Mouse (Mus musculus) kidney, adult 9 months (tissue): Measurements from ENCODE around the gene Rasgrp2.

Experiments used
- DNase-seq: peaks from one replicate; pipeline ENCODE4 v3.0.0; 2022

Rasgrp2 gene

DNA sequence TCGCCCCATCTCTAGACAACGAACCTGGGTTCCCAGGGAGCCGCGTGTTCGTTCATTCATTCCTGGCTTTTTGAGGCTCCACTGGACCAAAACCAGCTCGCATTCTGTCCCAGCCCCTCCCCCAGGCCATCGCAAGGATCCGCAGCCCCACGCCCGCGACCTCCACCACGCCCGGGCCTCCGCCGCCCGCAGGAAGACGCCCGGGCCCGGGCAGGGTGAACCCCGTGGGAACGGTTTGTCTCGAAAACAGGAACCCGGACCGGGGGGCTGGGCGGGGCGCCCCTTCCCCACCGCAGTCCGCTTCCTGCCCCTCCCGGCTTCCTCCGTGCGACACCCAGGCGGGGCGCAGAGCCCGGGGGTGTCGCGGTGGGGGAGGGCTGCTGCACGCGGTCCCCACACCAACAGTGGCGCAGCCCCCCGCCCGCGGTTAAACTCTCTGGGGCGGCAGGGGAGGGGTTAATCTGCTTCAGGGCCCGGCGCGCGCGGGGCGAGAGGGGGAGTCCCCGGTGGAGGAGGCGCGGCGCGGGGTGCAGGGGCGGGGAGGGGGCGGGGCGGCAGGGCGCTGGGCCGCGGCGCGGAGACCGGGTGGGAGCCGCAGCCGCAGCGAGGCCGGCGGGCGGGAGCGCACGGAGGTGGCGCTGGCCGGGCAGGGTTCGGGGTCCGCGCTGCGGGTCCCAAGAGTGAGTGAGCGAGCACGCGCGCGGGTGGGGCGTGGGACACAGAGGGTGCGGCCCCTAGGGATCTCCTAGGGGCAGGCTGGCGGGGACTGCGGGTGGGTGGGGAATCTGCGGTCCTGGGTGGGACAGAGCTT, at the start of gene Rasgrp2:
Gene Rasgrp2, plus strand, starts transcription at position 56 of the 811 bp plus-strand sequence.
- peak; percentile 52 for DNase-seq

DNA sequence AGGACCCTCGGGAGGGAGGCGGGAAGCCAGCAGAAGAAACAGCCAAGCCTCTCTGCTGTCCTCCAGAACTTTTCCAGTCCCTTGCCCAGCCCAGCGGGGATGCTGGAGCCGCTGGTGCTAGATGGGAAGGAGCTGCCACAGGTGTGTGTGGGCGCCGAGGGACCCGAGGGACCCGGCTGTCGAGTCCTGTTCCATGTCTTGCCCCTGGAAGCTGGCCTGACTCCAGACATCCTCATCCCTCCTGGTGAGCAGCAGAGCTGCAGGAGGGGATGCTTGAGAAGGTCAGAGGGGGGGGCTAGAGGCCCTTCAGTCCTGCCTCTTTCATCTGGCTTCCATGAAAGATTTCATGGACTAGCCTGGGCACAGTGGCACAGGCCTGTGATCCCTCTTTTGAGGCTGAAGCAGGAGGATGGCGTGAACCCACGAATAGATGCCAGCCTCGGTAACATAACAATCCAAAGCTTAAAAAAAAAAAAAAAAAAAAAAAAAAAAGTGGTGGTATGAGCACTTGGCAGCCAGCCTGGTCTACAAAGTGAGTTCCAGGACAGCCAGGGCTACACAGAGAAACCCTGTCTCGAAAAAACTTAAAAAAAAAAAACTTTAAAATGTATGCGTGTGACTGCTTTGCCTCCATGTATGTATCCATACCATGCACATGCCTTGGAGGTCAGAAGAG, 47.6 kb upstream of the Rasgrp2 start:
- DNase-seq = no peak

DNA sequence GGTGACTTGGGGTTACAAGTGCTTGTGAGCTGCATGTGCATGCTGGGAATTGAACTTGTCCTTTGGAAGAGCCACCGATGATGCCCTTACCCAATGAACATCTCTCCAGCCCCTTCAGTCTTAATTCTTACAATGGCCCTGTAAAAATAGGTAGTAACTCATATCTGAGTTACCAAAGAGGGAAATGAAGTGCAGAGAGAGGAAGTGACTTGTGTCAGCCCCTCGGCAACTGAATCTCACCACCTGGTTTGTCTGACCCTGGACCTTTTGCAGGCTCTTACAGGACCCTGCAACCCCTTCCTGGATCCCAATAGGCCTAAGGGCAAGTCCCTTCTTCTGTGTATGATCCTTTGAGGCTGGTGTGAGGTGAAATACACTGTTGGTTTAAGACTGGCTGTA, 47.0 kb upstream of the Rasgrp2 start:
- no peak for DNase-seq

DNA sequence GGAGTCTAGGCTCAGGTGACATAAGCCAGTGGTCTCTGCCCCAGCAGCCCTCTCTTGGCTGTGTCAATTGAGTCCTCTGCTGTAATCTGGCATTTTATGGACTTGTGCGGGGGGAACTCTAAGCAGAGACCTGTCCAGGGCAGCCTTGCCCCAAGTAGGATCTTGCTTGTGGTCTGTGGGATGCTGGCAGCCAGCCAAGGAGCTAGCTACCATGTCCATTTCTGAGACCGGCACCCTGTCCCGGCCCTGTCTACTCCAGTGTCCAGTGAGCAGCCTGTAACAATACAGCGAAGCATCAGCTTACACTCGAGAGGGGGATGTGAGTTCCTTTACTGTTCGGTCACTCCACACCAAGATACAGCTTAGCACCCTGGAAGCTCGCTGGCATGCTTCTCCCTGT, 45.1 kb upstream of the Rasgrp2 start:
- DNase-seq = no peak

DNA sequence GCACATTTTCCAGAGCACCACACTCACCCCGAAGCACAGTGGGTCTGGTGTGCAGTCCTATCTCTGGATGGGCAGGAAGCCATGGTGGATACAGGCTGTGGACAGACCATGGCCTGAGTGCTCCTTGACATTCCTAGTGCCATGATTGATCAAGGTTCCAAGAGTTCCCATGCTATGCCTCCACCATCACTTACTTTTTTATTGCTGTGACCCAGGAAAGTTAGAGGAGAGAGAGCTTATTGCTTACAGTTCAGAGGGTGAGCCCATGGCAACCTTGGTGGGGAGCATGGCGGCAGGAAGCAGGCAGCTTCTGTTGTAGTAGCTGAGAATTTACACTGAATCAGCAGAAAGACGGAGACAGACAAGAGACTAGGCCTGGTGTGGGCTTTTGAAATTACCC, 37.8 kb upstream of the Rasgrp2 start:
- no peak for DNase-seq

DNA sequence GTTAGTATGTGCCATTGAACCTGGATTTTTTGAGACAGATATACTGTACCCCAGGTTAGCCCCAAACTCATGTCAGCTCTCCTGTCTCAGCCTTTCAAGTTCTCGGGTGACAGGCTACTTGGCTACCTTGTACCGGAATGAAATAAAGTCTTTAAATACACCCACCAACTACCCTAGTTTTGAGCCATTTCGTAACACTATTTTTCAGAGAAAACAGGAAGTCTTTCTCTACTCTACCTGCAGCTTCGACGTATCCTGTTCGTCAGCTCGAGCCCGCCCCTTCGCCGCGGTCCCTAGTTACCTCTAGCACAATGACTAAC, 36.1 kb upstream of the Rasgrp2 start:
- DNase-seq = no peak

DNA sequence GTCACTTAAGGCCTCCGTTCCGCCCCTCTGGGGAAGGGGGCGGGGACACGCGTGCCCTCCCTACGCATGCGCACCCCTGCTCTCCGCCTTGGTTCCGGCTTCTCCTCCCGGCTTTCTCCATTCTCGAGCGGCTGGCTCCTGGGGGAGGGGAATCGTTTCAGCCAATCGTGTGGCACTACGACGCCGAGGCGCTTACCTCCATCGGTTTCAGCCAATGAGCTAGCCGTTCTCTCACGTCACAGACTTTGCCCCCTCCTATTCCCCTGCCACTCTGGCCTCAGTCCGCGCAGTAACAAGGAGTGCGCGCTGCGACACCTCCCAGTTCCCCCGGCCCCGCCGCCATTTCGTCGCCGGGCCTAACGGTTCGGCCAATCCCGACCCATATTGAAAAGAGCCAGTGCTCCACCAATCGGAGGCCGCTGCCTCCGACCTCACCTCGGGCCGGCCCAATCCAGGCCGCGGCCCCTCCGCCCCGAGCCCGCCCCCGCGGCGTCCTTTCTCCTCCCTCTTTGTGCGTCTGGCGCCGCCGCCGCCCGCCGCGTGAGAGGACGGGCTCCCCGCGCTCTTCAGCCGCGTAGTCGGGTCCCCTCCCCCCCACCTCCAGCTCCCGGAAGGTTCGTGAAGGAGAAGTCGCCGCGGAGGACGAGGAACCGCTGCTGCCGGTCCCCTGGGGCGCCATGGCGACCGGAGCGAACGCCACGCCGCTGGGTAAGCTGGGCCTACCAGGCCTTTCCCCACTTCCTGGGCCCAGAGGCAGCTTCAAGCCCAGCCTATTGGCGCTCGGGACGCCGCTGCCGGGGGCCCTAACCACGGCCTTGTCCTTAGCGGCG, 35.5 kb upstream of the Rasgrp2 start, which contains the start of gene Sf1:
Gene Sf1, plus strand, starts transcription at position 280 of the 830 bp plus-strand sequence.
- DNase-seq = peak; percentile 100

DNA sequence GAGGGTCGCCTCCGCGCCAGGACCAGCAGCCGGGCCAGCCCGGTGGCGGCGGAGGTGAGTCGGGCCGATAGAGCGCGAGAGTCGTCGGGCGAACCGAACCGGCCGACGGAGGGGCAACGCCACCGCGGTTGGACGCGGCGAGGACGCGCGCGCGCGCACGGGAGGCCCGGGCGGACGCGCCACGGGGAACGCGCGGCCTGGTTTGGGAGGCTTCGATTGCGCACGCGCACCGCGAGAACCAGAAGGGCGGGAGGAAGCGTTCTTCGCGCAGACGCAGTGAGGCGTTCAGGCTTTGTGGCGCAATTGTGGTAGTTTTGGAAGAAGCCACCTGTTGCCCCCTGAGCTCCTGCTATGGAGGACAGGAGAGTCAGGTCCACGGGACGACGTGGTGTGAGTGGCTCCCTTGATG, 34.8 kb upstream of the Rasgrp2 start:
- peak; percentile 92 for DNase-seq

DNA sequence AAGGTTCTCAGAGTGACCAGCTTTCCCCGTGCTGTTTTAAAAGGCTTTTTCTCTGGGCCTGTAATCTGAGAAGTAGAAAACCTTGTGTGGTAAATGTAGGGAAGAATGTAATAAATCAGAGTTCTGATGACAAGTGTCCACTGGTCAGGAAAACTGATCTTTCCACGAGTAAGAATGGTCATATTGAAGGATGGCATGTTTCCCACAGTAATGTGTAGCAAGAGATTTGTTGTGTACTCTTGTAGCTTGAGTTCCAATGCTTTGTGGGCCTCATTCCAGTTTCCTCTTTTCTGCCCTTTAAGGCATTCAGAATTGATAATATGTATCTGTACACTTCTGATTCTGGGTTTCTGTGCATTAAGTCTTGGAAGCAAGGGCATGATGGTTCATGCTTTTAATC, 34.3 kb upstream of the Rasgrp2 start:
- DNase-seq = no peak

DNA sequence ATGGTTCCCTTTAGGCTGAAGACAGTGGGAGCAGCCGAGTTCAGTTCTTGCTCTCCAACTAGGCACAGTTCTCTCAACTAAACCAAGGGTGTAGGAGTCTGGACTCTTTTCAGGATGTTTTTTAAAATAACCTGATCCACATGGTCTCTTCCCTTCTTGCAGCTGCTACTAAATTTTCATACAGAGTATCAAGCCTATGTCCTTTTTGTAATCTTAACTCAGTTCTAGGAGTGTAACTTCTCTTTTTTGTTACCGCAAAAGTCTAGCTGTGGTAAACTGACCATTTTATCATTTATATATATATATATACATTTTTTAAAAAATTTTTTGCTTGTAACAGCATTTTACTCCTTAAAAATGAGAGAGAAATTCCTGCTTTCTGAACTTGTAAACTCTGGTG, 29.0 kb upstream of the Rasgrp2 start:
- no peak for DNase-seq

DNA sequence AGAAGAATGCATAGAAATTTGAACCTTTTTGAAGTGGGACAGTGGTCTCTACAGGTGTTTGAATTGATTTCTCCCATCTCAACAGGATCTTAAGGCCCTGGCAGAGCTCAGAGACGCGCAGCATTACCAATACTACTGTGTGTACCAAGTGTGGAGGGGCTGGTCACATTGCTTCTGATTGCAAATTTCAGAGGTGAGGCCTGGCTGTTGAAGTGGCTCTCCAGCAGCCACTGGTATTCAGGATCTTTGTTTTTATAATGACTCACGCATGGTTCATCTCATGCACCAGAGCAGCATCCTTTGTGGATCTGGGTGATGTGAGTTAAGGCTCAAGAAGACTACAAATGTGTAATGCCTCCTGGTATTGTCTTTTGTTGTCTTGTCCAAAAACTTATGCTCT, 26.7 kb upstream of the Rasgrp2 start:
- no peak for DNase-seq

DNA sequence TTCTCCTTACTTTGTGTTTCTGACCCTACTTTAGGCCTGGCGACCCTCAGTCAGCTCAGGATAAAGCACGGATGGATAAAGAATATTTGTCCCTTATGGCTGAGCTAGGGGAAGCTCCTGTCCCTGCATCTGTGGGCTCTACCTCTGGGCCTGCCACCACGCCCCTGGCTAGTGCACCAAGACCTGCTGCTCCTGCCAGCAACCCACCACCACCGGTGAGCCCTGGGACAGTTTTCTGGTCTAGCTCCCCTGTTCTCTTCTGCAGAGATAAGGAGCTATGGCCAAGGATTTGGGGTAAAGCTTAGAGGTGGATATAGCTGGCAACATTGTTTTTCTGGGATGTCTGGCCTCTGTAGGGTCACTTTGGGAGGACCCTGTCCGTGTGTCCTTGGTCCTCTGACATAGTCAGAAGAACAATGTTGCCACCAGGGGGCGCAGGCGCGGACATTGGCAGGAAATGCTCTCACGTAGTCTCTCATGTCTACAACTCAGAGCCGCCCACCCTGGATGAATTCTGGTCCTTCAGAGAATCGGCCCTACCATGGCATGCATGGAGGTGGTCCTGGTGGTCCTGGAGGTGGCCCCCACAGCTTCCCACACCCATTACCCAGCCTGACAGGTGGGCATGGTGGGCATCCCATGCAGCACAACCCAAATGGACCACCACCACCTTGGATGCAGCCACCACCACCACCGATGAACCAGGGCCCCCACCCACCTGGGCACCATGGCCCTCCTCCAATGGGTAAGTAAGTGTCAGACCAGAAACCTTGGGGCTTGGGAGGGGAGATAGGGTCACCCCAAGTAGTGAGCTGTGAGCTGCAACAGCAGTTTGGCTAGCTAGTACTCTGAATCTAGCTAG, 25.4 kb upstream of the Rasgrp2 start:
- DNase-seq = peak; percentile 77

DNA sequence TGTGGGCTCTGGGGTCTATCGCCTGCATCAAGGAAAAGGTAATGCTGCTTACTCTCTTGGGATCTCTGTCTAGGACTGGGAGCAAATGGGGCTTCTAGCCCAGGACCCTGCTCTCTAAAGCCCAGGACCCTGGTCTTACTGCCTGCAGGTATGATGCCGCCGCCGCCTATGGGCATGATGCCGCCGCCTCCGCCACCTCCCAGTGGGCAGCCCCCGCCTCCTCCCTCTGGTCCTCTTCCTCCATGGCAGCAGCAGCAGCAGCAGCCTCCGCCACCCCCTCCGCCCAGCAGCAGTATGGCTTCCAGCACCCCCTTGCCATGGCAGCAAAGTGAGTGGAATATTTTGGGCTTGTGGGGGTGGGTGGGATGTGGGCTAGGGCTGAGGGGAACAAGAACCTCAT, 24.6 kb upstream of the Rasgrp2 start:
- no peak for DNase-seq

DNA sequence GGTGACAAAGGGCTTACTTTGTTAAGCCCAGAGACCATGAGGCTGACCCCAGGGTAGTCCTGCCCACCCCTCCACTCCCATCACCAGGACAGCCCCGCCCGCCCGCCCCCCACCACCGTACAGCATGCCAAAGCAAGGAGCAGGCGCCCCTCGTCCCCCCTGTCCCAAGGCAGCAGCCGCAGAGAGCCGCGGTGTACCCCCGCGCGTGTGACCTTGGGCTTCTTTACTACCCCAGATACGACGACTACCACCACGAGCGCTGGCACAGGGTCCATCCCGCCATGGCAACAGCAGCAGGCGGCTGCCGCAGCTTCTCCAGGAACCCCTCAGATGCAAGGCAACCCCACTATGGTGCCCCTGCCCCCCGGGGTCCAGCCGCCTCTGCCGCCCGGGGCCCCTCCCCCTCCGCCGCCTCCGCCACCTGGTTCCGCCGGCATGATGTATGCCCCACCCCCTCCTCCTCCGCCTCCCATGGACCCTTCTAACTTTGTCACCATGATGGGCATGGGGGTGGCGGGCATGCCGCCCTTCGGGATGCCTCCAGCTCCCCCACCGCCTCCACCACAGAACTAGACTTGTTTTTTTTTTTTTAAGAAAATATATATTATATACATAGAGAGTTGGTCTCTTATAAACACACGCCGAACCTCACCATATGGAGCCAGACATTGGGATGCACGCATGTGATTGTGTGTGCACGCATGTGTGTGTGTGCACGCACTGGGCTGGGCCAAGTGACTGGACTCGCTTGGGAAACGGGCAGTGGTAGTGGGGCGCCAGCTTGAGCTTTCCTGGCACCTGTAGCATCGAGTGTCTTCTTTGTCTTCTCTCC, 23.5 kb upstream of the Rasgrp2 start:
- no peak for DNase-seq

DNA sequence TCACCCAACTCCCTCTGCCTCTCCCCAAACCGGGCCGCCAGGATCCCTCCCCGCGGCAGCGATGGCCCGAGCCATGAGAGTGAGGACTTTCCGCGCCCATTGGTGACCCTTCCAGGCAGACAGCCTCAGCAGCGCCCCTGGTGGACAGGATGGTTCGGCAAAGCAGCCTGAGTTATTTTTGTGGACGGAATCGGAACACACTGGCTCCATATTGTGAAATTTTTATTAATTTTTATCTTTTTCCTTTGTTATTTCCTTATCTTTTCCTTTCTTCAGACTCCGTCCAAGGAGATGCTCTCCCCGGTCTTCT, 22.9 kb upstream of the Rasgrp2 start:
- peak; percentile 51 for DNase-seq

DNA sequence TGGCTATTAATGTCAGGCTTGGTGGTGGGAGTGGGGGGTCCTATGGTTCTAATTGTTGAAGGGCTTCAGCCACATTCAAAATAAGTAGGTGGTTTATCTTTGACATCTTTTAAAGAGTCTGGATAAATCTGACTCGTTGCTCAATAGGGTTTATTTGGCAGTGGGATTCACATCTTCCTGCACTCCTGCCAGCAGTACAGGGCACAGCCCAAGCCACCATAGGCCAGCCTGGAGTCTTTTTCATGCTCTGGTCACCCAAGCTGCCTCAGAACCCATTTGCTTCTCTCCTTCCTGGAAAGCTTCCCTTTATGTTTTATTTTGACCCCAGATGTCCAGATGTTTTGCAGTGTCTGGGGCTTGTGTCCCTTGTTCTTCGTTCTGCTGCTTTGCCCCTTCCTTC, 22.5 kb upstream of the Rasgrp2 start:
- DNase-seq = no peak

DNA sequence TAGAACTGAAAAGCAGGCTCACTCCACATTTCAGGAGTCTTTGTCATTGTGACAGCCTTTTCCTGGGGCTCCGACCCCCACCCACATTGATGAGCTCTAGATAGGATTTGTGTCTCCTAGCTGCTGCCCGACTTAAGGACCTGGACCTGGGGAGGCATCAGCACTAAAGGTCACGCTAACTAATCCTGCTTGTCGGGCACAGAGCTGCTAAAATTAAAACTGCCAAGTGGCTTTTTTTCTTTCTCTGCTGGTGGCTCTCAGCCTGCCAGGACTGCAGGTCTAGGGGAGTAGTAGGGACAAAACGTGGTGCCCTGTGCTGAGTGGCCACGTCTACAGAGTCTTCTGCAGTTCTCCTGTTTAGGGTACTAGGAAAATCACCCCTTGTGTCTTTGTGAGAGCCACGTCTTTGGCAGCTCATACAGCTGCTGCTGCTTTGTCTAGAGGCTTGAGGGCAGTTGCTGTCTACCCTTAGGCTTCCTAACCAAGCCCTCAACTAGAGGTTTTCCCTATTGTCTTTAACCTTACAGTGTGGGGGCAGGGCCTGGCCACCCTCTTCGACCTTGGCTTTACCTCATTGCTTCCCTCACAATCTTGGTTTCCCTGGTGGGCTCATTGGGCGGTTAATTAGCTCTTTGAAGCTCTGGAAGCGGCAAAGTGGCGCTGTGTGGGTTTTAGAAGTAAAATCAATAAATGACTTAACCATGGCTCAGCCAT, 21.7 kb upstream of the Rasgrp2 start:
- DNase-seq = no peak

DNA sequence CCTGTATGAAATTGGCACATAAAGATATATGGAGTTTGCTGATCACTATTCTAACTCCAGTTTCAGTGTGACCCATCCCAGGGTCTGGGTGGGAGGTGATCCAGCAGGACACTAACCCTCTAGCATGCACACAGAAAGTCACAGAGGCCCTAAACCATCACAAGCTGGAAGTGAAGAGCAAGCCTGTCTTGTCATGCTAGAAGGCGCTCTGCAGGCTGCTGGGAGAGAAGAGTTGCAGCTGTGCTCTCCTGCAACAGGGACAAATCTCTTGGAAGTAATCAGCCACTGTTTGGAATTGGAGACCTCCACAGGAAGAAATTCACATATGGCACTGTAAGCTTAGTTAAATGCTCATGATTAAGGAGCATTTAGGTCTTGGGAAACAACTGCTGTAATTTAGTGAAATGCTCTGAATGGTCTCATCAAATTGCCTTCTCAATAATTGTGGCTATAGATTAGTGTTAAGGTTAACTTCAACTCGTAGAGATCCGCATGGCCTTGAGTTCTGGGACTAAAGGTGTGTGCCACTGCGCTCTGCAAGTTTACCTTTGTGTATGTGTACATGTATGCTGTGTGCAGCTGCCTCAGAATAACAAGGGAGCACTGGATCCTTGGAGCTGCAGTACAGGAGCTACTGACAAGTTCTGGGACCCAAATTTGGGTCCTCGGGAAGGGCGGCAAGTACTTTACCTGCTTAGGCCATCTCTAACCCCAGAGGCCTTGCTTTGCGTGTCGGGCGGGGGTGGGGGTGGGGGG, 18.6 kb upstream of the Rasgrp2 start:
- no peak for DNase-seq

DNA sequence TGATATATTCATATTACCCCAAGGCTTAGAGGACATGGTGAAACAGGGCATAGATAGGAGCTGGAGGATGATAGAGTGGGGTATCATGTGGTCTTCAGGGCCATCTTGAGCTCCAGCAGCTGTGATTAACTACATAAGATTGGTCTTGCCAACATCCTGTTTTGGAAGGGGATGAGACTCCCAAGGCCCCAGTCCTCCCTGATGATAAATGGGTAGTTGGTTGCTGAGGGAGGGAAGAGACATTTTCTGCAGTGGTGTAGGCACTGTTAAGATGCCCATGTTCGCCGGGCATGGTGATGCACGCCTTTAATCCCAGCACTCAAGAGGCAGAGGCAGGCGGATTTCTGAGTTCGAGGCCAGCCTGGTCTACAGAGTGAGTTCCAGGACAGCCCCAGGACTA, 17.9 kb upstream of the Rasgrp2 start:
- DNase-seq = no peak

DNA sequence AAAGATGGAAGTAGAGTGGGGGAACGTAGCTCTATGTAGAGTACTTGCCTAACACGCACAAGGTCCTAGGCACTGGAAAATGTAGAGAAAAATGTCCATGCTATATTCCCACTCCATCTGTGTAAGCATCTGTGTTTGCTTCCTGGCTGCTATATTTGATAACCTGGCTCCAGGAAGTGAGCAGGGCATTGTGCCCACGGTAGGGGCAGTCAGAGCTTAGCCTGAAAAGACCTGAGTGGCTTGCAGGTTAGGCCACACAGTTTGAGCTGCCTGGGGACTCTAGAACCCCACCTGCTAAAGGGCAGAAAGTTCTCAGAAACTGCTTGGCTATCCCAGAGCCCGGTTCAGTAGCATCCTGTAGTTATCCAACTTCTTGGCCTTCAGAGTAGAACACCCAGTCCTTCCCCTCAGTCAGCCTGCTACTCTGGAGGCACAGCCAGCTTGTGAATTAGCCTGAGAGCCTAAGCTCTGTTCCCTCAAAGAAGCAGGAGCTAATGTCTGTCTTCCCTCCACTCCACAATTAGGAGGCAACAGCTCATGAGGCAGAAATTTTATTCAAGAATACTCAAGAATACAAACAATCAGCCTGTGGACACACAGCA, 16.7 kb upstream of the Rasgrp2 start:
- DNase-seq = no peak
